Mouse (Mus musculus) testis, adult 2 months (tissue): ENCODE measurements around the gene Dock1. TPM values are rescaled to one million over a fixed set of nuclear protein-coding genes. Genes with fewer than 3 reads are reported as not detected.

Source experiments
- H3K27ac ChIP-seq: fragments of 200-500 bp; 2 replicates; pipeline ENCODE4 v1.5.1; 2012; ENCODE audit warnings: low read depth, low read length; ENCODE audit not compliant: control insufficient read depth, insufficient read depth
- H3K27me3 ChIP-seq: fragments of 200-500 bp; 2 replicates; pipeline ENCODE4 v1.6.1; 2012; ENCODE audit warnings: mild to moderate bottlenecking, low read length, moderate library complexity; ENCODE audit not compliant: control insufficient read depth, insufficient read depth
- H3K36me3 ChIP-seq: fragments of 200-500 bp; 2 replicates; pipeline ENCODE4 v1.6.1; 2012; ENCODE audit warnings: mild to moderate bottlenecking, low read length; ENCODE audit not compliant: control insufficient read depth, insufficient read depth
- H3K4me1 ChIP-seq: fragments of 200-500 bp; 2 replicates; pipeline ENCODE4 v1.6.1; 2012; ENCODE audit warnings: low read length; ENCODE audit not compliant: control insufficient read depth, insufficient read depth
- H3K4me3 ChIP-seq: fragments of 200-500 bp; 2 replicates; pipeline ENCODE4 v1.5.1; 2012; ENCODE audit warnings: low read depth, mild to moderate bottlenecking, low read length, moderate library complexity, mixed read lengths; ENCODE audit not compliant: control insufficient read depth
- CTCF ChIP-seq: fragments of 200-500 bp; IDR thresholded peaks from 2 replicates; pipeline ENCODE4 v1.5.1; 2012; ENCODE audit warnings: low read depth, mild to moderate bottlenecking, inconsistent platforms, low read length, moderate library complexity; ENCODE audit not compliant: control insufficient read depth, insufficient read depth, insufficient replicate concordance
- POLR2A ChIP-seq: fragments of 200-500 bp; IDR thresholded peaks from 2 replicates; pipeline ENCODE4 v1.6.1; 2012; ENCODE audit warnings: low read depth, mild to moderate bottlenecking, inconsistent platforms, low read length, moderate library complexity; ENCODE audit not compliant: control insufficient read depth
- polyA plus RNA-seq: library from polyadenylated mRNA; depleted of rRNA; stranded (reverse); fragments of >200 nt; gene quantifications from 2 replicates; pipeline ENCODE4 v1.2.3, GENCODE M21; 2012

The Dock1 gene
- polyA plus RNA-seq, 1 experiment, result 2.2 TPM

DNA sequence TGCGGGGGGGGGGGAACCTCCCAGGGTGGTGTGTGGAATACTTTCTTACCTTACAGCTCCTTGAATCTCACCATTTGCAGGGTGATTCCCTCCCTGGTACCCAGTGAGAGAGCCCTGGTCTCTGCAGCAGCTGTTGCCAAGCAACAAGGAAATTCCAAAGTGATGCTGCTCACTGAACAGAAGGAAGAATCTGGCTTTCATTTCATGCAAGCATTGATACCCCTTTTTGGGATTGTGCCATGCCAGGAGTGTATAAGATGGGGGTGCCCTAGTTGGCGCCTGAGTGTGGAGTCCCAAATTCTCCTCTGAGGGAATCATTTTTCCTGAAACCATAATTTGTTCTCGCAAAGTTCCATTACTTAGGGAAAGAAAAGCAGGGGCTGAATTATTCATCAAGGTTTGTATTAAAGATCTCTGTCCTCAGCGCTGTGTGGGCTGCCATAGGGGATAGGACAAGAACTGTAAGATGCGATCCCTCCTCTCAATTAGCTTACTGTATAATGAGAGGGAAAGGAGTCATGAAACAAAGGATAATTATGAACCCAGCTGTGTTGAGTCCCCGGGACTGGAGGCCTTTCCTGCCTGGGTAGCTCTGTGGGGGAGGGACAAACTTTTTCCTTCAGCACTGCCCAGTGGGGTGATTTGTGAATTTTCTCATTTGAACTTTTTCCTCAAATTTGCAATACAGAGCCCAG is 104.2 kb downstream of the Dock1 start:
- Histone ChIP-seq H3K27me3 (no peaks in the 10 kb centered on the region), H3K4me1 (no peaks in the 10 kb centered on the region; the same call in 1 of the 2 replicates), H3K4me3 (no peak overlapping the region), H3K27ac (no peak overlapping the region), H3K36me3 (no peaks in the 10 kb centered on the region)
- TF ChIP-seq POLR2A, result no peak
- no peak for TF ChIP-seq CTCF

DNA sequence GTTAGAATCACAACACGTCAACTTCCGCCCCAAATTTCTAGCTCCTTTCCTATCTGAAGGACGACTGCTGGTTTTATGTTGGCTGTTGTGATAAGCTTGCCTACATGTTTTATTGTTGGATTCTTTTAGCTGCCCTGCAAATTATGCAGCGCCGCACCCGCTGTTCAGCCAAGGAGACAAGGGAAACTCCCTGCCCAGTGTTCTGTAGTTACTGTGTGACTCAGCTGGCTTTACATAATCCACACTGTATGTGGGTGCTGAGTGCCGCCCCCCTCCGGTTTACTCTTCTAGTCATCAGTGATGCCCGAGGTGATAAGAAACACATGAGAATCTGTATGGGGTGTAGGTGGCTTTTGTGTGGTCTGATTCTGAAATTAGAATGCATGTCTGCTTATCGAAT is 105.2 kb downstream of the Dock1 start:
- Histone ChIP-seq H3K4me3 (no peak overlapping the region), H3K27me3 (no peaks in the 10 kb centered on the region), H3K36me3 (no peaks in the 10 kb centered on the region), H3K27ac (no peak overlapping the region), H3K4me1 (no peaks in the 10 kb centered on the region; the same call in 1 of the 2 replicates)
- no peak for TF ChIP-seq POLR2A

DNA sequence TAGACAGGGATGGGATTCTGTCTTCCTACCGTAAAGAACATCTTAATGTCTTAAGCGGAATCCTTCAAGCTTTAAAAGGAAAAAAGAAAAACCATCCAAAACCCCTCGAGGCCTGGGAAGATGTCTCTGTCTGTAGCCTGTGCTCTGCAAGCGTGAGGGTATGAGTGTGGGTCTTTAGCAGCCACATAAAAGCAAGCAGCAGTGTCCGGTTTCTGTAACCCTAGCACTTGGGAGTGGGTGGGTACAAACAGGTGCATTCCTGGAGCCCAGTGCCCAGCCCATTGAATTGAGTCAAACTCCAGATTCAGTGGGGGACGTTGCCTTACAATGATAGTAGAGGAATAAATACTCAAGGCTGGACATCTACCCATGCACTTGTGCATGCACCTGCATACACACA is 105.9 kb downstream of the Dock1 start:
- Histone ChIP-seq H3K27me3 (no peaks in the 10 kb centered on the region), H3K36me3 (no peaks in the 10 kb centered on the region), H3K4me1 (no peaks in the 10 kb centered on the region; the same call in 1 of the 2 replicates), H3K4me3 (no peak overlapping the region), H3K27ac (no peak overlapping the region)
- TF ChIP-seq POLR2A (no peak), CTCF (no peak)

DNA sequence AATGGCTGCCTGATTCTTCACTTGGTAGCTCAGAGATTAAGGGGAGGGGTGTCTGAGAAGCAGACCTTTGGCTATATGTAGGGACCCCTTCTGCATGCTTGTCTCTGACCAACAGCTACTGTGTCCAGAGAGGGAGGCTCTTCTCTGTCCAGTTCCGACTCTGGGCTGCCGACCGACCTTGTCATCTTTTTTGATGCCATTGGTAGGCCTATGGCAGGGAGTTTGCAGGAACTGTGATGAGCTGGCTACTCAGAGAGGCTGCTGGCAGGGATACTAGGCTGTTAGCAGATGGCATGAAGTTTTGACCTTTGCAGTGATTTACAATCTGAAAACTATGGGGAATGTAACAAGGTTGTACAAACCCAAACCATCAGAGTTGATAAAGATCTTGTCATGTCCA is 109.3 kb downstream of the Dock1 start:
- no peaks in the 10 kb centered on the region for H3K27me3 ChIP-seq
- H3K4me3 ChIP-seq, result no peak overlapping the region
- no peak for TF ChIP-seq POLR2A
- TF ChIP-seq CTCF, result no peak
- no peaks in the 10 kb centered on the region for H3K36me3 ChIP-seq
- H3K27ac ChIP-seq, result no peak overlapping the region
- no peaks in the 10 kb centered on the region for H3K4me1 ChIP-seq

DNA sequence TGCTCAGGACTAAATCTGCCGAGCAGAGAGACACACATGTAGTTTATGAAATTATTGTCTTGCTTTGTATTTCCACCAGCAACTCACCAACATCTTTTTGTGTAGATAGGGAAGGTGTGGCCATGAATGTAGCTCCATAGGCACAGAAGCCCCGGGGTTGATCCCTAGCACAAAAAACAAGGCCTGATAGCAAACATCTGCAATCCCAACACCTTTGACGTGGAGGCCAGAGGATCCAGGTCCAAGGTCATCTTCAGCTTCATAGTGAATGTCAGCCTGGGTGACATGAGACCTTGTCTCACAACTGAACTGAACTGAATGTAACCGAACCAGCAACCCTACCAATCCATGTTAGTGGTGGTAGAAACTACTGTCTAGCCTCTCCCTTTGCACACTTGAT is 116.7 kb downstream of the Dock1 start:
- H3K4me3 ChIP-seq, result no peak overlapping the region
- H3K27me3 ChIP-seq, result no peaks in the 10 kb centered on the region
- no peaks in the 10 kb centered on the region for H3K36me3 ChIP-seq
- H3K27ac ChIP-seq, result no peak overlapping the region
- no peaks in the 10 kb centered on the region for H3K4me1 ChIP-seq
- TF ChIP-seq POLR2A, result no peak
- TF ChIP-seq CTCF, result no peak

DNA sequence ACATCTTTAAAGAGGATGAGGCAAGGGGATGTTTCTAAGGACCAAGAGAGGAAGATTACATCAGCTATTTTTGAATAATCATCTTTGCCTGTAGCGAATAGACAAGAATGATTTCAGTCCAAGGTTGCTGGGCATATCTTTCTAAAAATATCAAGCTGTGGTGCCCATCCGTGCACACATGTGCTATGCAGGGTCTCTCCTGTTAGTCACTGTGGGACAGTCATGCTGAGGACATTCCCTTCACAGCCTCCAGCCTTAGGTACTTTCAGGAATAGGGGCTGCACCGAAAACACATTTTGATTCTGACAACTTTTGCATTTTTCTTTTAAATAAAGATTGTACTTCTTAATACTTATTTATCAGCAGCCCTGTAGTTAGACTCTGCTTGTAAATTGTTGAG is 124.4 kb downstream of the Dock1 start:
- Histone ChIP-seq H3K36me3 (no peaks in the 10 kb centered on the region), H3K27ac (no peak overlapping the region), H3K4me1 (no peaks in the 10 kb centered on the region), H3K4me3 (no peak overlapping the region), H3K27me3 (no peaks in the 10 kb centered on the region)
- TF ChIP-seq POLR2A, result no peak
- no peak for TF ChIP-seq CTCF

DNA sequence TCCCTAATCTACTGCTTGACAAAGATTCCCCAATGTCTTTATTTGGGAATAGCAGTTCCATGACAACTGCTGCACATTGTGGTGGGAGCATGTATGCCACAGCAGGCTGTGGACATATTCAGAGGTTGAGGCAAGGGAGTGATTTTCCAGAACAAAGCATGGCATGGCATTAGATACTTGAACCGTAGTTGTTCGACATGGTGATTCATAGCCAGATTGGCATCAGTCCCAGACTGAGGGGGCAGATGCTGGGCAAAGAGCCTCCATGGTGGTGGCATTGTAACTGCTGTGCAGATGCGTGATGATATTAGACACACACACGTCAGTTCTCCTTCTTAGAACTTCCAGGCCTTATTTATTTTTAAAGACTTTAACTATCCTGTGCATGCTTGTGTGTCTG is 129.6 kb downstream of the Dock1 start:
- Histone ChIP-seq H3K4me1 (no peaks in the 10 kb centered on the region), H3K27me3 (no peaks in the 10 kb centered on the region), H3K4me3 (no peak overlapping the region), H3K36me3 (no peaks in the 10 kb centered on the region), H3K27ac (no peak overlapping the region)
- TF ChIP-seq POLR2A, result no peak
- TF ChIP-seq CTCF, result no peak

DNA sequence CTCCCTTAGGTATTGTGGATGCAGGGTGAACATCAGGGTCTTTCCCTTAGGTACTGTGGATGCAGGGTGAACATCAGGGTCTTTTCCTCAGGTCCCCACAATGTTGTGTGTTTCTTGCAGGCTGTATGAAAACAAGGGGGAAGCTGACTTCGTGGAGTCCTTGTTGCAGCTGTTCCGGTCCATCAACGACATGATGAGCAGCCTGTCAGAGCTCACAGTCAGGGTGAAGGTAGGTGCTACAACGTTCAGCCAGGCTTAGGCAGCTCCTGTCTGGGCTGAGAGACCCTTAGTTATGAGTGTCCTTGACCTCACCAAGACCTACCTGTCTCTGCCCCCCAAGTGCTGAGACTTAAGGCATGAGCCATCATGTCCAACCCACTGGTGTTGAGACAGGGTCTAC is 134.0 kb downstream of the Dock1 start:
- Histone ChIP-seq H3K27ac (no peak overlapping the region), H3K4me3 (no peak overlapping the region), H3K27me3 (no peaks in the 10 kb centered on the region), H3K4me1 (no peaks in the 10 kb centered on the region), H3K36me3 (no peaks in the 10 kb centered on the region)
- TF ChIP-seq POLR2A (no peak), CTCF (no peak)
